Mouse (Mus musculus): ENCODE results near the gene Antxr1. TPM values are rescaled to one million over a fixed set of nuclear protein-coding genes. Genes with fewer than 3 reads are reported as not detected.
A peak's percentile ranks its signal among the peaks of the same experiment; 100 is the strongest.
"Not testable (repeated sequence)": the region's sequence is repeated elsewhere in the genome, so short reads cannot be mapped to it uniquely, and the experiment has no call there.

The Antxr1 gene
- total RNA-seq, 2 experiments from 2014 or later = 8.7 to 10.2 TPM

DNA sequence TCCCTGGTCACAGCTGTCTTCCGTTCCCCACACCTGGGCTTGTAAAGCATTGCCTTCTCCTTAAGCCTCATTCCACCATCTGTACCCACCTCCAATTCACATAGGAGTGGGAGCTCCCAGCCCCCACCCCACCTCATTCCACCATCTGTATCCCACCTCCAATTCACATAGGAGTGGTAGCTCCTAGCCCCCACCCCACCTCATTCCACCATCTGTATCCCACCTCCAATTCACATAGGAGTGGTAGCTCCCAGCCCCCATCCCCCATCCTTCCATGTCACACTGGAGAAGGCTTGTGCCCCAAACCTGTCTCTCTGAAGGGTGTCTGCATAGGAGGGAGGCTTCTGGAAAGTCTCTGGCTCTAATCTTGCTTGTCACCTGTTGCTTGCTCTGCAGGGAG is 232.3 kb downstream of the Antxr1 start:
- DNase-seq (ENCODE audit: low spot score in 2 of 2) = no peak

GRCm38 (mm10) chr6:87102421-87102911 is 233.2 kb downstream of the Antxr1 start:
- no peak for DNase-seq (ENCODE audit: low spot score in 2 of 2)

GRCm38 (mm10) chr6:87101955-87102353 is 233.7 kb downstream of the Antxr1 start:
- no peak for DNase-seq (ENCODE audit: low spot score in 2 of 2)

DNA sequence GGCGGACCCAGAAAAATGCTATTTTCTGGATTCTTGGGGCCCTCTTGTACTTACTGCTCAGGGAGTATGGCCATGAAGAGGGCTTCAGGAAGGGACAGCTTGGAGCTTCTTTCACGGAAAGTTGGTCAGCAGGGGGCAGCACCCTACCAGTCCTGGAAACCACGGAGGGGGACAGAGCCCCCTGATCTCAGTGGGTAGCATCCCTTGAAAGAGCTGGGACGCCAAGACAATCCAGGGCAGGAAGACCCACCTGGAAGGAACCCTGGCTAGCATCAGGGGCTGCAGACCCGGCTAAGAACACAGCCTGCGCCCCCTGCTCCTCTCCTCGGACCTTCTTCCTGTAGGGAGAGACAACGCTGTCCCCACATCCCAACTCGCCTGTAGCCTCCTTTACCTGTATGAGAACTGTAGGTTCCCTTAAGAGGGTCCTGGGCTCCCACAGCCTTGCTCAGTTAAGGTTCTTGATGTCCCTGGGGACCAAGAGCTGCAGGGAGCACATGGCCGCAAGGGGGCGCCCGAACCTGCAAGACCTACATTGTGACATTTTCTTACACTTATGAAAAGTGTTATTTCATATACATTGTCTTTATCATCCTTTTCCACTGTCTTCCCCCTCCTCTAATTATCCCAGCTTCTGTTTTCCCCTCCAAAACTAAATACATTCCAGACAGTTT is 234.2 kb downstream of the Antxr1 start:
- peak; percentile 75 to 96 for DNase-seq (ENCODE audit: low spot score in 2 of 2)

- DNase-seq (ENCODE audit: low spot score in 2 of 2) = no peak
Observed at GRCm38 (mm10) chr6:87100297-87101020, 235.2 kb downstream of the Antxr1 start.

DNA sequence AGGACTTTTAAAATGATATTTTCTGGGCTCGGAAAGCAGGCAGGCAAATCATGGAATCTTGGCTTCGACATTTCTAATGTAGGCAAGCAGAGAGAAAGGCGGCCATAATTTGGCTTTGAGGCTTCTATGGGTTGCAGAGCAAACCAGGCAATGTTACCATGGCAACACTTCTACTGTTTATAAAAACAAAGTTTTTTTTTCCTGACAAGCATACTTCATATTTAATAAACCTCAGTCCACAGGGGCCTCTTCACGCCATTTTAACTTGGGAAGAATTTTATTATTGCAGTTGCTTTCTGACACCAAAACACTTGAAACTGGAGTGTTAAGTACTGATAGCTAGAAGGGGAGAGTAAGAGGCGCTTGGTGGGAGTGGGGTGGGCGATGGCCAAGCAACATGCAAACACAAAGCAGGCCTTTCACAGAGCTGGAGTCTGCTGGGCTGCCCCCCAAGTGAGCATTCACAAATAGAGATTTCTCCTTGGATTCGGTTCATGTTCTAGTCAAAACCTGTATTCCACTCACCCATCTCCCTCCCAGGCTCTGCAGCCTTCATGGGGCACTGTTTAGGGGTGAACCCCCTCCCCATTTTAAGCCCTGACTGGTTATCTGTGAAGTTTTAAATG is 235.8 kb downstream of the Antxr1 start:
- DNase-seq (ENCODE audit: low spot score in 2 of 2) = peak in 1 of 2 experiments; percentile 20

DNA sequence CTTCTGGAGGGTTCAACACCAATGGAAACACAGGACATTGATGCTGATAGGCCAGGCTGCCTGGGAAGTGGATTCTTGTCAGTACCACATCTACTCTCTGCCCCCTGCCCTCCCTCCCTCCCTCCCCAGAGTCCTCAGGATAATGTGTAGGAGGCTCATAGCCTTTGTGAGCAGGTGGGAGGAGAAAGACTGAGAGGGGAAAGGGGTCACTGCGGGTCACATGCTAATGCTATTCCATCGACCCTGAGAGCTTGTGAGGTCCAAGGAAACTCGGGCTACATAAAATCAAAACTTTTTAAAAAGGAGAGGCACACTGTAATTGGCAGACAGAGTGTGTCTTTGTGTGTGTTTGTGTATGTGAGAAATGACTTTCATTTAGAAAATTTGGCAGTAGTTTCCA is 236.4 kb downstream of the Antxr1 start:
- no peak for DNase-seq (ENCODE audit: low spot score in 2 of 2)

DNA sequence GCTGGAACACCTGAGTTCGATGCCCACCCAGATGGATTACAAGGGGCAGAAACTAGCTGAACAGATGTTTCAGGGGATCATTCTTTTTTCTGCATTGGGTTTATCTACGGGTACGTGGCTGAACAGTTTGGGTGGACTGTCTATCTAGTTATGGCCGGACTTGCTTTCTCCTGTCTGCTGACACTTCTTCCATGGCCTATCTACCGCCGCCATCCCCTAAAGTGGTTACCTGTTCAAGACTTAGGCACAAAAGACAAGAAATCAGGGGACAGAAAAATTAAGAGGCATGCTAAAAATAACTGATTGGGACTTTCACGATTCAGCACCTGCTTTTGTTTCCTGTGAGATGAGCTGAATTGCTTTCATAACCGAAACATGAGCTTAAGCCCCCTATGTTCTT is 242.0 kb downstream of the Antxr1 start:
- DNase-seq (ENCODE audit: low spot score in 2 of 2) = not testable (repeated sequence)

DNA sequence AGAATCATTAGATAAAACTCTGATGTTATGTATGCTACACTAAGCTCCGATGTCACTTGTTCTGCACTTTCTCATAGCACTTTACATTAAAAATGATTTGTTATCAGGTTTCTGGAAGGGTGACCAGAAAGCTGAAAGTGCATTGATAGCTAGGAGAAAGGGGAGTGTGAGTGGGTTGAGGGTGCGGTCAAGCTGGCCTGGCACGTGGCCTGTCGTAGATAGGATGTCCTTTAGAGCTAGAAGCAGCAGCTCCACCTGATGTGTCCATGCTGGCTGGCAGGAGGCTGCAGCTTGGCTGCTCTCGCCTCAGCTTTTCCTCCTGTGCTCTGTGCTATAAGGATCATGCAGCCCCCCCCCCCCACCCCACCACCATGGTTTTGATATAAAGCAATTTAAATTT is 243.1 kb downstream of the Antxr1 start:
- DNase-seq (ENCODE audit: low spot score in 2 of 2) = no peak

DNA sequence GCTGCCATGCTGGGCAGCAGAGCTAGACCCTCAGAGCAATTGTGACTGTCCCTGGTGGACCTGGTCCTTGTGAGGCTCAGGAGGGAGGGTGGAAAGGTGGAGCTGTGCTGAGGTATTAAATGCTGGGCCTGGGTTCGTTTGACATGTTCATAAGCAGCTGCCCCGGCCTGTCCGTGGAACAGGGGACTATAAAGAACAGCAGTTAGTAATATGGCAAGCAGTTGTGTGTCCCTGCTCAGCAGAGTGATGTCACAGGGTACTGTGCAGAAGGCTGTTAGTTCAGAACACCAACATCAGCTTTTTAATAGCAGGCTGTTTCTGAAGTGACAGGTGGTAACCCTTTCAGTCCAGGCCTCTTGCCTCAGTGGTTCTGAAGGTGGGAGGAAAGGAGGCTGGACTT is 244.7 kb downstream of the Antxr1 start:
- no peak for DNase-seq (ENCODE audit: low spot score in 2 of 2)

DNA sequence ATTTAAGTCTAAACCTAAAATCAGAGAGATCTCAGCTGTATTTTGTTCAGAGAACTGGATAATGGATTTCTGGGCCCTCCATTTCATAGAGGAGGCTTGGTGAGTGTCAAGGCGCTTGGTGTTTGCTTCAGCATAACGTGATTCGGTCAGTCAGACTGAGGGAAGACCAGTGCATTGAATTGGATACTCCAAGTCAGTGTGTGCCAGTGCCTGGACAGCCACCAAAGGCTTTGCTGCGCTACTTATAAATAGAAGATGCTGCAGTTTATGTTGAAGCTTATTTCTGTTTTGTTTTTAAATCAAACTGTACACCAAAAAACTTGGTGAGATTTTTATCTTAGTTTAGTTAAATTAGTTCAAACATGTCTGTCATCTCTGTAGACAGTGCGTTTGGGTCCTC is 247.3 kb downstream of the Antxr1 start:
- DNase-seq (ENCODE audit: low spot score in 2 of 2) = no peak

- DNase-seq (ENCODE audit: low spot score in 2 of 2) = no peak
Observed at GRCm38 (mm10) chr6:87085026-87085425, 250.6 kb downstream of the Antxr1 start.

Other genes starting within 250 kb of the Antxr1 start
- gene D6Ertd527e, start 231.1 kb downstream of the Antxr1 start, total RNA-seq (2021) = not detected
- not detected for gene Gkn1, start 15.1 kb upstream of the Antxr1 start, total RNA-seq (2021)
- not detected for gene Gkn2, start 37.5 kb upstream of the Antxr1 start, total RNA-seq (2021)
- 1 to 10 TPM; 1.5 to 3.3 TPM for gene Gkn3, start 53.1 kb upstream of the Antxr1 start, total RNA-seq (2021)
- not detected for gene Bmp10, start 93.2 kb upstream of the Antxr1 start, total RNA-seq (2021)
- 1 to 10 TPM; 1.7 to 2.9 TPM for gene Arhgap25, start 197.4 kb upstream of the Antxr1 start, total RNA-seq (2021)